Comparison of ENCODE assay signal across 14 mouse cellular contexts in genomic region chr13:53017117-53017516, GRCm38 (mm10). TPM values are rescaled to one million over a fixed set of nuclear protein-coding genes. Genes with fewer than 3 reads are reported as not detected.
DNase-seq lines count a peak whose midpoint lies in the region; ATAC-seq and TF ChIP-seq lines count a peak whose summit lies in the region.
"Had no signal": no experiment of that assay in that cellular context is flagged by ENCODE, and none has a peak within 500 bp of the region (broad histone marks: within the 10 kb centered on the region; RNA-seq: fewer than 3 reads in every experiment).

No protein-coding gene starts in this region.

- H3K4me2 ChIP-seq in embryonic facial prominence, embryonic 11.5 days (ENCODE audit: low read depth, low read length) = no peak overlapping the region
- H3K4me2 ChIP-seq in liver, postnatal 0 days (ENCODE audit: low read depth, low read length) = no peak overlapping the region
- H3K4me2 ChIP-seq: forebrain, embryonic 13.5 days; hindbrain, embryonic 14.5 days had no signal

- H3K27me3 ChIP-seq in embryonic facial prominence, embryonic 11.5 days (ENCODE audit: control insufficient read depth, insufficient read depth, low read length) = no peaks in the 10 kb centered on the region
- H3K27me3 ChIP-seq in embryonic facial prominence, embryonic 10.5 days (replicated peaks; ENCODE audit: low read depth, poor library complexity, severe bottlenecking) = no peaks in the 10 kb centered on the region
- H3K27me3 ChIP-seq in liver, postnatal 0 days (ENCODE audit: insufficient read depth, low read length) = no peaks in the 10 kb centered on the region
- H3K27me3 ChIP-seq: forebrain, embryonic 13.5 days had no signal

- TF ChIP-seq CTCF in liver, postnatal 0 days (IDR thresholded peaks at IDR 0.05; ENCODE audit: low read depth) = peak; percentile 53

- no peak for ATAC-seq in embryonic facial prominence, embryonic 11.5 days (replicated peaks; ENCODE audit: insufficient number of reproducible peaks, low FRiP score, low TSS enrichment, low read depth)
- no peak for ATAC-seq in liver, postnatal 0 days
- ATAC-seq in neutrophil, adult 5-6 weeks (ENCODE audit: extremely low read depth, insufficient number of reproducible peaks, low FRiP score, poor library complexity, severe bottlenecking) = 0 out of 2 replicates have a peak, but pooled peaks have one; percentile 39
- no peak for ATAC-seq in inflammation-experienced regulatory T-cells, adult 6 months
- ATAC-seq: forebrain, embryonic 13.5 days had no signal

- H3K9ac ChIP-seq in embryonic facial prominence, embryonic 11.5 days (replicated peaks; ENCODE audit: low read length) = no peak overlapping the region
- no peak overlapping the region for H3K9ac ChIP-seq in liver, postnatal 0 days (replicated peaks)
- H3K9ac ChIP-seq: forebrain, embryonic 13.5 days; hindbrain, embryonic 14.5 days had no signal

- no peaks in the 10 kb centered on the region for H3K9me3 ChIP-seq in embryonic facial prominence, embryonic 11.5 days (replicated peaks; ENCODE audit: control insufficient read depth, low read length)
- no peaks in the 10 kb centered on the region for H3K9me3 ChIP-seq in embryonic facial prominence, embryonic 10.5 days
- H3K9me3 ChIP-seq in liver, postnatal 0 days (ENCODE audit: low read length) = no peaks in the 10 kb centered on the region
- H3K9me3 ChIP-seq: forebrain, embryonic 13.5 days had no signal

- H3K27ac ChIP-seq in embryonic facial prominence, embryonic 11.5 days (replicated peaks; ENCODE audit: low read depth, low read length) = no peak overlapping the region
- H3K27ac ChIP-seq in embryonic facial prominence, embryonic 10.5 days (replicated peaks) = no peak overlapping the region
- H3K27ac ChIP-seq in liver, postnatal 0 days (ENCODE audit: low read depth) = no peak overlapping the region
- H3K27ac ChIP-seq: forebrain, embryonic 13.5 days; hindbrain, embryonic 14.5 days; macrophage had no signal

- TF ChIP-seq EP300 in liver, postnatal 0 days (IDR thresholded peaks at IDR 0.05; ENCODE audit: low read depth) = no peak

- H3K4me3 ChIP-seq in embryonic facial prominence, embryonic 11.5 days (ENCODE audit: low read depth, low read length) = no peak overlapping the region
- H3K4me3 ChIP-seq in embryonic facial prominence, embryonic 10.5 days = no peak overlapping the region
- H3K4me3 ChIP-seq in liver, postnatal 0 days (ENCODE audit: low read depth, low read length) = no peak overlapping the region
- H3K4me3 ChIP-seq: forebrain, embryonic 13.5 days had no signal

- no peaks in the 10 kb centered on the region for H3K4me1 ChIP-seq in embryonic facial prominence, embryonic 11.5 days (ENCODE audit: control insufficient read depth, insufficient read depth, low read length)
- H3K4me1 ChIP-seq in embryonic facial prominence, embryonic 10.5 days = peaks cover 9% of the 10 kb centered on the region
- H3K4me1 ChIP-seq in liver, postnatal 0 days (ENCODE audit: insufficient read depth) = 0 out of 2 replicates have a peak, but pooled peaks cover 4% of the 10 kb centered on the region
- H3K4me1 ChIP-seq: forebrain, embryonic 13.5 days had no signal

- 68% methylated on average over 6 of the region's 6 CpGs for WGBS in embryonic facial prominence, embryonic 11.5 days
- 75% methylated on average over 6 of the region's 6 CpGs for WGBS in embryonic facial prominence, embryonic 10.5 days
- WGBS in liver, postnatal 0 days (ENCODE audit: insufficient replicate concordance) = 62% methylated on average over 6 of the region's 6 CpGs

- H3K36me3 ChIP-seq in embryonic facial prominence, embryonic 11.5 days (replicated peaks; ENCODE audit: control insufficient read depth, insufficient read depth, low read depth, low read length) = no peaks in the 10 kb centered on the region
- no peaks in the 10 kb centered on the region for H3K36me3 ChIP-seq in embryonic facial prominence, embryonic 10.5 days (replicated peaks)
- H3K36me3 ChIP-seq in liver, postnatal 0 days (replicated peaks; ENCODE audit: insufficient read depth, low read length) = no peaks in the 10 kb centered on the region

- DNase-seq in embryonic facial prominence, embryonic 11.5 days (ENCODE audit: low spot score) = peak; percentile 27
- DNase-seq in embryonic facial prominence, embryonic 10.5 days (ENCODE audit: low spot score) = no peak
- no peak for DNase-seq in liver, postnatal 0 days
- DNase-seq in liver (no peak), ZHBTc4 (ENCODE audit: low read depth, low spot score) (peak; percentile 50)
- no peak for DNase-seq in retina, embryonic 14.5 days (ENCODE audit: low spot score)
- DNase-seq: heart, adult 18-20 months; kidney, postnatal 4 days; left cerebral cortex, postnatal 4 days had no signal

RNA-seq across cellular contexts. Expression of gene Nfil3, which starts 36.2 kb away (rescaled TPM):
- 23.9 and 25.4 TPM in 2 replicates for polyA plus RNA-seq in embryonic facial prominence, embryonic 11.5 days (2014; fragmentation: Nextera tagmentation; extraction: Ambion mirVana)
- 22.8 and 24.5 TPM in 2 replicates for polyA plus RNA-seq in embryonic facial prominence, embryonic 10.5 days (2016; fragmentation: Nextera tagmentation; extraction: Ambion mirVana)
- 9.3 and 10.9 TPM in 2 replicates for polyA plus RNA-seq in liver, postnatal 0 days (2015; fragmentation: Nextera tagmentation; extraction: Ambion mirVana)
- total RNA-seq in neutrophil, adult 5-6 weeks (2017) = 37.8 and 41.9 TPM in 2 replicates
- 1 to 10 TPM; 2.7 to 4.1 (median 3.8) TPM for polyA plus RNA-seq in inflammation-experienced regulatory T-cells, adult 6 months (2017; shearing (Covaris generic))

Comparison
In these comparisons a context has a peak if more than half of its experiments do, and no peak if none do; other contexts are left out.
1. DNase-seq: peak in embryonic facial prominence, embryonic 11.5 days (single experiment) and ZHBTc4 (single experiment); none in embryonic facial prominence, embryonic 10.5 days (single experiment), liver, postnatal 0 days (single experiment), liver (single experiment) and retina, embryonic 14.5 days (single experiment).